Mouse (Mus musculus): Measurements from ENCODE around the gene Haus3. TPM values are rescaled to one million over a fixed set of nuclear protein-coding genes. Genes with fewer than 3 reads are reported as not detected.

Haus3 gene
- polyA plus RNA-seq, 1 experiment from 2014 or later, result 14.2 TPM

- H3K36me3 ChIP-seq (ENCODE audit: control insufficient read depth, insufficient read depth, low read length), result no peaks in the 10 kb centered on the region
- no peak overlapping the region for H3K4me2 ChIP-seq (ENCODE audit: low read length)
- no peaks in the 10 kb centered on the region for H3K9me3 ChIP-seq (ENCODE audit: control insufficient read depth, low read length)
- peaks cover 15% of the 10 kb centered on the region for H3K4me1 ChIP-seq (ENCODE audit: control insufficient read depth, insufficient read depth, low read depth, low read length)
- ATAC-seq, result no peak
- no peak overlapping the region for H3K27ac ChIP-seq (ENCODE audit: low read depth, low read length)
- H3K9ac ChIP-seq (ENCODE audit: low read depth, low read length), result no peak overlapping the region
- H3K27me3 ChIP-seq (replicated peaks; ENCODE audit: control insufficient read depth, insufficient read depth, low read length), result no peaks in the 10 kb centered on the region
- 54% methylated on average over 4 of the region's 4 CpGs for WGBS
- no peak overlapping the region for H3K4me3 ChIP-seq (ENCODE audit: low read length)
Measured at GRCm38 (mm10) chr5:34191021-34191420, 21.7 kb upstream of the Haus3 start.

DNA sequence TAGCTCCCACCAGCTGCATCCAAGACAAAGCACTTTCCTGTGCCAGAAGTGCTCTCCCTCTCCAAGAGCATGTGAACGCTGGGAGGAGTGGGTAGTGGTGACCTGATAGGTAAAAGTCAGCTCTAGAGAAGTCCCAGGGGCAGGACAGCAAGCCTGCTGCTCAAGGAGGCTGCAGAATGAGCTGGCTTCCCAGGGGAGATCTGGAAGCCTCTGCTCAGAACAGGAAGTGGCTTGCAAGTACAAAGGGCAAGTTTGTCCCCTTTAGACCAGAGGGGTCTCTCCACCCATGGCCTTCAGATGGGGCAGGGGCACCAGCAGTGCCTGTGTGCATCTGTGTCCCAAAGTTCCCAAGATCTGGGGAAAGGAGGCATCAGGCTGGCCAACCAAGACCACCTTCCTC, 20.2 kb upstream of the Haus3 start:
- Histone ChIP-seq H3K36me3 (ENCODE audit: control insufficient read depth, insufficient read depth, low read length) (no peaks in the 10 kb centered on the region), H3K9me3 (ENCODE audit: control insufficient read depth, low read length) (no peaks in the 10 kb centered on the region), H3K4me3 (ENCODE audit: low read length) (no peak overlapping the region), H3K27ac (ENCODE audit: low read depth, low read length) (no peak overlapping the region), H3K4me2 (ENCODE audit: low read length) (no peak overlapping the region), H3K4me1 (ENCODE audit: control insufficient read depth, insufficient read depth, low read depth, low read length) (peaks cover 30% of the 10 kb centered on the region), H3K27me3 (replicated peaks; ENCODE audit: control insufficient read depth, insufficient read depth, low read length) (no peaks in the 10 kb centered on the region), H3K9ac (ENCODE audit: low read depth, low read length) (no peak overlapping the region)
- ATAC-seq, result no peak
- WGBS, result 70% methylated on average over 1 of the region's 1 CpGs

DNA sequence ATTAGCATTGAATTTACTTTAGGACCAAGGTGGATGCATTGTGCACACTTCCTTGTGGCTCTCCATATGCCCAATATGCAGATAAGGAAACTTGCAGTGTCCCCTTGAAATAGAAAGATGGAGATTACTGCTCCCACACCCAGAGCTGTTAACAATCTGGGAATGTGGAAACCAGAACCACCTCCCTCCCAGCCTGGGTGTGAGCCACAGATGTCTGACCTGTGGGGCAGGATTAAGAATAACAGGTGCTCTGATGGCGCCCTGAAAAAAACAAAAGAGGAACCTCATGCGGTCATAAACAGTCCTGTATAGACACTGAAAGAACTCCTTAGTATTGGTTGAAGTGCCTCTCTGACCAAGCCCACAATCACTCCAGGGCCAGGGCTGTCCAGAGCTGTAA, 19.5 kb upstream of the Haus3 start:
- H3K27ac ChIP-seq (ENCODE audit: low read depth, low read length), result no peak overlapping the region
- peak overlapping the region; percentile 75 for H3K4me2 ChIP-seq (ENCODE audit: low read length)
- H3K27me3 ChIP-seq (replicated peaks; ENCODE audit: control insufficient read depth, insufficient read depth, low read length), result no peaks in the 10 kb centered on the region
- no peaks in the 10 kb centered on the region for H3K9me3 ChIP-seq (ENCODE audit: control insufficient read depth, low read length)
- H3K4me1 ChIP-seq (ENCODE audit: control insufficient read depth, insufficient read depth, low read depth, low read length), result peaks cover 35% of the 10 kb centered on the region
- ATAC-seq, result no peak
- 78% methylated on average over 2 of the region's 2 CpGs for WGBS
- H3K36me3 ChIP-seq (ENCODE audit: control insufficient read depth, insufficient read depth, low read length), result no peaks in the 10 kb centered on the region
- peak overlapping the region; percentile 73 for H3K9ac ChIP-seq (ENCODE audit: low read depth, low read length)
- H3K4me3 ChIP-seq (ENCODE audit: low read length), result no peak overlapping the region

DNA sequence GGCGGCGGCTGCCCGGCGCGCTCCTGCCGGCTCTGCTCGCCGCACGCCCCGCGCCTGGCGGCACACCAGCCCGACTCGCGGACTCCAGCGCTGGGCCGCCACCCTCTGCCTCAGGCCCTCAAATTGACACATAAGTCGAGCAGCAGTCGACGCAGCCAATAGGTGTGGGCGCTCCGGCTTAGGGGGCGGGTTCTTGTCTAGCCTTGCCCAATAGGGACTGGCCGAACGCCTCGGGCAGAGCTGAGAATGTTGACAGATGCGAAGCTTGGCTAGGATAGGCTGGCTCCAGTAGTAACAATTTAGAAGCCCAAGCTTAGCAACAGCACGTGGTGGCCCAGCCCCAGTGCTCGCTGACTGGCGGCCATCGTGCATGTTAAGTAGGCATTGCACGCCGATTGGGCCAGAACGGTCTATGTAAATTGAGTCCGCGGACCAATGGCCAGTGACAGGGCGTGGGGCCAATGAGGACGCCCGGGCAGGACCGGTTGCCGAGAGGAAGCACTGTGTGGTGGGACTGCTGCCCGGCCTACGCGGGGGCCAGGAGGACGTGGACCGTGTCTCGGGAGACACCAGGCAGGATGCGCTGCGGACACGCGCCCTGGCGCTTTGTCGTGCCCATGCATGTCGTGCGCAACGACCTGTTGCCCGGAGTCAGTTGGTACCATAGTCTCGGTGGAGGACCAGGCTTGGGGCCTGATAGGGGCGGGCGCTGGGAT, 18.4 kb upstream of the Haus3 start, which contains the start of gene Mxd4:
Mxd4 (minus strand) TSS at position 120 of the 716 bp plus-strand sequence.
- H3K36me3 ChIP-seq (ENCODE audit: control insufficient read depth, insufficient read depth, low read length), result no peaks in the 10 kb centered on the region; the same call in 1 of the 2 replicates
- ATAC-seq, result peak; percentile 99
- WGBS, result under 1% methylated on average over 59 of the region's 60 CpGs
- H3K27ac ChIP-seq (ENCODE audit: low read depth, low read length), result peak within 1 kb of the TSS; percentile 93
- H3K4me2 ChIP-seq (ENCODE audit: low read length), result peak within 1 kb of the TSS; percentile 81
- H3K9me3 ChIP-seq (ENCODE audit: control insufficient read depth, low read length), result no peaks in the 10 kb centered on the region
- peak within 1 kb of the TSS; percentile 97 for H3K4me3 ChIP-seq (ENCODE audit: low read length)
- no peaks in the 10 kb centered on the region for H3K27me3 ChIP-seq (replicated peaks; ENCODE audit: control insufficient read depth, insufficient read depth, low read length)
- peak within 1 kb of the TSS; percentile 92 for H3K9ac ChIP-seq (ENCODE audit: low read depth, low read length)
- peaks cover 45% of the 10 kb centered on the region for H3K4me1 ChIP-seq (ENCODE audit: control insufficient read depth, insufficient read depth, low read depth, low read length)

- ATAC-seq, result 0 out of 2 replicates have a peak, but pooled peaks have one; percentile 0
- under 1% methylated on average over 39 of the region's 46 CpGs for WGBS
Measured at GRCm38 (mm10) chr5:34186961-34187391, 17.6 kb upstream of the Haus3 start.

GRCm38 (mm10) chr5:34186391-34186790, 17.1 kb upstream of the Haus3 start:
- H3K27ac ChIP-seq (ENCODE audit: low read depth, low read length), result peak overlapping the region; percentile 12

More at GRCm38 (mm10) chr5:34186961-34187391, 17.6 kb upstream of the Haus3 start:
- Histone ChIP-seq H3K27ac (ENCODE audit: low read depth, low read length) (peak overlapping the region; percentile 93), H3K4me2 (ENCODE audit: low read length) (peak overlapping the region; percentile 81), H3K27me3 (replicated peaks; ENCODE audit: control insufficient read depth, insufficient read depth, low read length) (no peaks in the 10 kb centered on the region), H3K9me3 (ENCODE audit: control insufficient read depth, low read length) (no peaks in the 10 kb centered on the region), H3K9ac (ENCODE audit: low read depth, low read length) (peak overlapping the region; percentile 92), H3K4me3 (ENCODE audit: low read length) (peak overlapping the region; percentile 97), H3K4me1 (ENCODE audit: control insufficient read depth, insufficient read depth, low read depth, low read length) (peaks cover 48% of the 10 kb centered on the region), H3K36me3 (ENCODE audit: control insufficient read depth, insufficient read depth, low read length) (peaks cover 3% of the 10 kb centered on the region)

DNA sequence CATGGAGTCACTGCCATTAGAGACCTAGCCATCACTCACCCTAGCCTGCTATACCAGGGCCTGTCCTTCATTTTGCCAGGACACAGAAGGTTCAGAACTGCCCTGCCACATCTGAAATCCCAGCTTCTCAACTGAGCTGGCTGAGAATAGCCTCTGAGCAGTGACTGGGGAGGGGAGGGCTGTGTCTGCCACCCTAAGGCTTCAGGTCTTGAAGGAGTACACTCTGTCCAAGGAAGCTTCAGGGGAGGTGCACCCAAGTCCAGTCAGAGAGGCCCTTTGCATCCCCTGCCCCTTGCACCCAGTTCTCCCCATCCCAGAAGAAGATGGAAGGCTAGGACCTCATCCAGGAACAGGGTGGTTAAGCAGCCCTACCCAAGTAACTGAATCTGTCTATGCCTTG, 16.5 kb upstream of the Haus3 start:
- Histone ChIP-seq H3K9me3 (ENCODE audit: control insufficient read depth, low read length) (no peaks in the 10 kb centered on the region), H3K4me2 (ENCODE audit: low read length) (peak overlapping the region; percentile 81), H3K27ac (ENCODE audit: low read depth, low read length) (no peak overlapping the region), H3K27me3 (replicated peaks; ENCODE audit: control insufficient read depth, insufficient read depth, low read length) (no peaks in the 10 kb centered on the region), H3K4me1 (ENCODE audit: control insufficient read depth, insufficient read depth, low read depth, low read length) (peaks cover 48% of the 10 kb centered on the region), H3K36me3 (ENCODE audit: control insufficient read depth, insufficient read depth, low read length) (peaks cover 9% of the 10 kb centered on the region), H3K9ac (ENCODE audit: low read depth, low read length) (peak overlapping the region; percentile 92; the same call in 1 of the 2 replicates), H3K4me3 (ENCODE audit: low read length) (peak overlapping the region; percentile 97)
- no peak for ATAC-seq

More at GRCm38 (mm10) chr5:34186391-34186790, 17.1 kb upstream of the Haus3 start:
- H3K27me3 ChIP-seq (replicated peaks; ENCODE audit: control insufficient read depth, insufficient read depth, low read length), result no peaks in the 10 kb centered on the region
- peak overlapping the region; percentile 81 for H3K4me2 ChIP-seq (ENCODE audit: low read length)
- peak overlapping the region; percentile 92 for H3K9ac ChIP-seq (ENCODE audit: low read depth, low read length)
- no peak for ATAC-seq
- peaks cover 48% of the 10 kb centered on the region for H3K4me1 ChIP-seq (ENCODE audit: control insufficient read depth, insufficient read depth, low read depth, low read length)
- H3K9me3 ChIP-seq (ENCODE audit: control insufficient read depth, low read length), result no peaks in the 10 kb centered on the region
- H3K36me3 ChIP-seq (ENCODE audit: control insufficient read depth, insufficient read depth, low read length), result peaks cover 8% of the 10 kb centered on the region
- peak overlapping the region; percentile 97 for H3K4me3 ChIP-seq (ENCODE audit: low read length)
- 60% methylated on average over 2 of the region's 2 CpGs for whole genome bisulfite sequencing

DNA sequence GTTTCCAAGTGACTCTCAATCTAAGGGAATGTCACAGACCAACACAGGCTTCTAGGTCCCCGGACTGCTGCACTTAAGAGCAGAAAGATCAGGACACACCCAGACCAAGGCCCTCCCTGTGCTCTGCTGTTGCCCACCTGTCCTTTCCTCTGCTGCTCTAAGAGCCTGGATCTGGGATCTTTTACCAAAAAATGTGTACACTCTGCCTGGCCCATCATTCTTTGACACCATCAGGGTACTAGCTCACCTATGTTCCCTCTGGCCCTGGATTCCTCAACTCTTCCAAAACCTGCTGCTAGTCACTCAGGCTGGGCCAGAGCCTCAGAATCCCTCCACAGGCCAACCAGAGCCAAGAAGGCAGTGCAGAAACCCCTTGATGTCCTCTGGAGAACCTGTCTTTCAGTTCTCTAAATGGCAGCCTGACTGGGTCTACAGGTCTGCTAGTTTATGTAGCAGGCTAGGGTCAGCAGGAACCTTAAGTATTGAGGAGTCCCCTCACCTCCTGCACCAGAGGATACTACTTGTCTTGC, 15.8 kb upstream of the Haus3 start:
- Histone ChIP-seq H3K27ac (ENCODE audit: low read depth, low read length) (no peak overlapping the region), H3K9me3 (ENCODE audit: control insufficient read depth, low read length) (no peaks in the 10 kb centered on the region), H3K4me2 (ENCODE audit: low read length) (peak overlapping the region; percentile 81), H3K9ac (ENCODE audit: low read depth, low read length) (peak overlapping the region; percentile 40; the same call in 1 of the 2 replicates), H3K27me3 (replicated peaks; ENCODE audit: control insufficient read depth, insufficient read depth, low read length) (no peaks in the 10 kb centered on the region), H3K4me1 (ENCODE audit: control insufficient read depth, insufficient read depth, low read depth, low read length) (peaks cover 48% of the 10 kb centered on the region), H3K4me3 (ENCODE audit: low read length) (no peak overlapping the region), H3K36me3 (ENCODE audit: control insufficient read depth, insufficient read depth, low read length) (peaks cover 9% of the 10 kb centered on the region)
- WGBS, result 94% methylated on average over 1 of the region's 1 CpGs
- no peak for ATAC-seq

DNA sequence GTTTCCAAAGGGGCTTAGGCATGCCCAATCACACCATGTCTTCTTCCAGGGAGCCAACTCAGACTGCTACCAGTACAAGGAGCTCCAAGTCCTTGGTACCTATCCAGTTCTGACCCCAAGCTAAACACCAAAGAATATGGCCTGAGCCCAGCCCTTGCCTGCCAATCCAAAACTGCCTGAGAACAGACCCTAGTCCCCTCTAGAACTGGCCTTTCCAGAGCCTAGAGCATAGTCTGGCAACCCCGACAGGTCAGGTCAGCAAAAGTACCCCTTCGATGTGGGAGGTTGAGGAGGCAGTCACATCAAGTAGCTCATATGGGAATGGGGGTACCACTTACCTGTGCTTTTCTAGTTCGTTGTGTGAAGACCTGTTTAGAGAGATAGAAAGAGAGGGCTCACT, 14.6 kb upstream of the Haus3 start:
- peaks cover 48% of the 10 kb centered on the region for H3K4me1 ChIP-seq (ENCODE audit: control insufficient read depth, insufficient read depth, low read depth, low read length)
- WGBS, result 88% methylated on average over 3 of the region's 3 CpGs
- H3K4me2 ChIP-seq (ENCODE audit: low read length), result no peak overlapping the region
- H3K9me3 ChIP-seq (ENCODE audit: control insufficient read depth, low read length), result no peaks in the 10 kb centered on the region
- peak overlapping the region; percentile 9; the same call in 1 of the 2 replicates for H3K27ac ChIP-seq (ENCODE audit: low read depth, low read length)
- peaks cover 9% of the 10 kb centered on the region for H3K36me3 ChIP-seq (ENCODE audit: control insufficient read depth, insufficient read depth, low read length)
- ATAC-seq, result no peak
- no peak overlapping the region for H3K4me3 ChIP-seq (ENCODE audit: low read length)
- H3K9ac ChIP-seq (ENCODE audit: low read depth, low read length), result no peak overlapping the region
- H3K27me3 ChIP-seq (replicated peaks; ENCODE audit: control insufficient read depth, insufficient read depth, low read length), result no peaks in the 10 kb centered on the region
